Mouse (Mus musculus) ES-E14 (cell line): Measurements from ENCODE around the gene Fance. TPM values are rescaled to one million over a fixed set of nuclear protein-coding genes. Genes with fewer than 3 reads are reported as not detected.

ENCODE experiments used
- DNase-seq: peaks from one replicate; pipeline ENCODE4 v3.0.0-alpha.2; 2013; ENCODE audit warnings: low read depth, low spot score
- H3K27ac ChIP-seq: 2 replicates; pipeline ENCODE4 v1.5.1; 2012; ENCODE audit warnings: low read depth, mild to moderate bottlenecking, low read length, moderate library complexity, mixed read lengths; ENCODE audit not compliant: poor library complexity, insufficient read depth, severe bottlenecking
- H3K36me3 ChIP-seq: 2 replicates; pipeline ENCODE4 v1.6.1; 2012; ENCODE audit warnings: mild to moderate bottlenecking, low read length, moderate library complexity, mixed read lengths; ENCODE audit not compliant: control insufficient read depth, poor library complexity, insufficient read depth, severe bottlenecking
- H3K4me1 ChIP-seq, 2 experiments: fragments of 150-350 bp in 1 of 2; sonication (generic) in 1 of 2; 2 replicates each; pipeline ENCODE4 v1.6.1; 2012; ENCODE audit warnings: low read length in 2 of 2, mild to moderate bottlenecking in 1 of 2, mixed read lengths in 1 of 2; ENCODE audit not compliant: control insufficient read depth in 2 of 2, insufficient read depth in 2 of 2, poor library complexity in 1 of 2
- H3K4me3 ChIP-seq, 2 experiments: fragments of 150-350 bp in 1 of 2; sonication (generic) in 1 of 2; 2 replicates each; pipeline ENCODE4 v1.5.1; 2012; ENCODE audit warnings: low read length in 2 of 2, low read depth in 1 of 2, mild to moderate bottlenecking in 1 of 2, mixed read lengths in 1 of 2; ENCODE audit not compliant: insufficient read depth in 1 of 2, poor library complexity in 1 of 2, severe bottlenecking in 1 of 2
- H3K9ac ChIP-seq: 2 replicates; pipeline ENCODE4 v1.6.1; 2012; ENCODE audit warnings: low read depth, mild to moderate bottlenecking, low read length, mixed read lengths; ENCODE audit not compliant: poor library complexity, insufficient read depth, severe bottlenecking
- H3K9me3 ChIP-seq: fragments of 150-350 bp; sonication (generic); 2 replicates; pipeline ENCODE4 v1.6.1; 2012; ENCODE audit warnings: low read depth, mild to moderate bottlenecking, low read length; ENCODE audit not compliant: control insufficient read depth, insufficient read depth
- CHD2 ChIP-seq: IDR thresholded peaks from 2 replicates; pipeline ENCODE4 v1.6.1; 2014; ENCODE audit warnings: mild to moderate bottlenecking, low read depth, low read length, inconsistent platforms
- HCFC1 ChIP-seq: IDR thresholded peaks from 2 replicates; pipeline ENCODE4 v1.6.1; 2012; ENCODE audit warnings: low read length, inconsistent platforms, borderline replicate concordance; ENCODE audit not compliant: insufficient read depth
- MAFK ChIP-seq: IDR thresholded peaks from 2 replicates; pipeline ENCODE4 v1.6.1; 2014; ENCODE audit warnings: mild to moderate bottlenecking, low read depth, low read length, inconsistent platforms; ENCODE audit not compliant: insufficient read depth
- ZC3H11A ChIP-seq: IDR thresholded peaks from 2 replicates; pipeline ENCODE4 v1.6.1; 2012; ENCODE audit warnings: low read depth, mild to moderate bottlenecking, inconsistent platforms, low read length, borderline replicate concordance
- ZNF384 ChIP-seq: IDR thresholded peaks from 2 replicates; pipeline ENCODE4 v1.6.1; 2012; ENCODE audit warnings: low read depth, low read length, inconsistent platforms
- in situ Hi-C, 2 experiments: fragments of 600-800 bp; cut with MboI; formaldehyde crosslinking; loops; one replicate each; pipeline ENCODE4 v1.15.1; 2025; ENCODE audit warnings: low sequenced_read_pairs in 2 of 2, inconsistent platforms in 1 of 2; ENCODE audit not compliant: unreplicated experiment in 2 of 2
- total RNA-seq: library from RNA; depleted of rRNA; stranded (reverse); fragments of 300-350 nt; gene quantifications from 2 replicates; pipeline ENCODE4 v1.2.3, GENCODE M21; 2012

The Fance gene
- total RNA-seq, 1 experiment: 25.9 TPM

DNA sequence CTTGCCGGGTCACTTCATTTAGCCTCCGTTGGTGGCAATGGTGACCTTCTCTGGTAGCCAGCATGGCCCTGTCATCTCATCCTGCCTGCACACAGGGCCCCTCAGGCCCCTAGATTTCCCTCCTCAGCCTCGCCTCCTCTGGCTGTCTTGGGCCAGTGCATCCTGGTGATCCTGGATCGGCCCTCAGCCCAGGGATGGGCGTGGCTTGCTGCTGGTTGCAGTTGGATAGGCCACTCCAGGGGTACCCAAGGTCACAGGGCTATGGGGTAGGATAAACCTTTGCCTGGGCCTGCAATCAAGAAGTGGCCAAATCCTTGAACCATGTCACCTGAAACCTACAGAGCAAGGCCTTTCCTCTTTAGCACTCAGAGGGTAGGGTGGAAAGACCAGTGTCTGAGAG is 26.4 kb upstream of the Fance start:
- TF ChIP-seq HCFC1: no peak
- TF ChIP-seq MAFK: no peak
- TF ChIP-seq ZNF384: no peak
- no peak for TF ChIP-seq ZC3H11A
- no peak for TF ChIP-seq CHD2
- H3K27ac ChIP-seq: no peak overlapping the region
- no peak overlapping the region for H3K4me3 ChIP-seq
- H3K9ac ChIP-seq: no peak overlapping the region
- no peaks in the 10 kb centered on the region for H3K36me3 ChIP-seq
- peaks cover 0 to 6% of the 10 kb centered on the region in 2 experiments; a peak in 1 of 4 replicates for H3K4me1 ChIP-seq
- in situ Hi-C loops: no loop called here
- no peak for DNase-seq
- no peaks in the 10 kb centered on the region for H3K9me3 ChIP-seq

DNA sequence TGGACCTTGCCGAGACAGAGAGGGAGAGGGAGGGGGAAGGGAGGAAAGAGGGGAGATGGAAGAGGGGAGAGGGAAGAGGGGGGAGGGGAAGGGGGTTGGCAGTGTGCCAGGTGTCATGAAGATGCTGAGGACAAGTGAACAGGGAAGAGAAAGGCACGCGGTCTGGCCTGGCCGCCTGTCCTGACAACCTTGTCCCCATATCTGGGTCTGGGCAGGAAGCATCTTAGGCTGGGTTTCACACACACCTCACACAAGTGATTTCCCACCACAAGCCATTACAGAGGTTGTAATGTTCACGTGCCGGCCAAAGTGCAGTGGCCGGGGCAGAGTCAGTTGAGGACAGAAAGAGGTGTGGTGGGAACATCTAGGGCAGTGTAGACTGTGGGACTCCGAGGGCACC is 25.7 kb upstream of the Fance start:
- no peak for DNase-seq
- in situ Hi-C loops: no loop called here
- Histone ChIP-seq H3K4me1 (peaks cover 0 to 6% of the 10 kb centered on the region in 2 experiments; a peak in 1 of 4 replicates), H3K9me3 (no peaks in the 10 kb centered on the region), H3K4me3 (no peak overlapping the region), H3K27ac (no peak overlapping the region), H3K9ac (no peak overlapping the region), H3K36me3 (no peaks in the 10 kb centered on the region)
- TF ChIP-seq HCFC1 (no peak), ZC3H11A (no peak), MAFK (no peak), CHD2 (no peak), ZNF384 (no peak)

DNA sequence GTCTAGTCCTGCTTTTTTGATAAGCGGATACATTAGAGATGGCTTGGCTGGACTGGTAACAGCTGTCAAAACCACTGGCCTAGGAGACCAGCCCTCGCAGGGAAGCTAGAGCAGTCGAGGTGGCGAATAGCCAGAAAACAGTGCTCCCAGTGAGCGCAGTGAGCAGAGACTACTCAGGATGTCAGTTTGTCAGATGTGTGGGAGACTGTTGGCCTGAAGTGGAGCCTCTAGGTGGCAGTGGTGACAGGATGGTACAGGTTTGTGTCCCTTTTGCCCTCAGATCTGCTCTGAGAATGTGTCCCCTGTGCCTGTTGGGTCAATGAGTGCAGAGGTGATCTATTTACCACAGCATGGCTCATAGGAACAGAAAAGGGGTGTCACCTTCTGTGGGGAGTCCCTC is 25.3 kb upstream of the Fance start:
- Histone ChIP-seq H3K9me3 (no peaks in the 10 kb centered on the region), H3K27ac (no peak overlapping the region), H3K9ac (no peak overlapping the region), H3K36me3 (no peaks in the 10 kb centered on the region), H3K4me1 (peaks cover 0 to 6% of the 10 kb centered on the region in 2 experiments; a peak in 1 of 4 replicates), H3K4me3 (no peak overlapping the region)
- in situ Hi-C loops: no loop called here
- no peak for DNase-seq
- TF ChIP-seq ZNF384: no peak
- TF ChIP-seq MAFK: no peak
- TF ChIP-seq CHD2: no peak
- no peak for TF ChIP-seq ZC3H11A
- TF ChIP-seq HCFC1: no peak

DNA sequence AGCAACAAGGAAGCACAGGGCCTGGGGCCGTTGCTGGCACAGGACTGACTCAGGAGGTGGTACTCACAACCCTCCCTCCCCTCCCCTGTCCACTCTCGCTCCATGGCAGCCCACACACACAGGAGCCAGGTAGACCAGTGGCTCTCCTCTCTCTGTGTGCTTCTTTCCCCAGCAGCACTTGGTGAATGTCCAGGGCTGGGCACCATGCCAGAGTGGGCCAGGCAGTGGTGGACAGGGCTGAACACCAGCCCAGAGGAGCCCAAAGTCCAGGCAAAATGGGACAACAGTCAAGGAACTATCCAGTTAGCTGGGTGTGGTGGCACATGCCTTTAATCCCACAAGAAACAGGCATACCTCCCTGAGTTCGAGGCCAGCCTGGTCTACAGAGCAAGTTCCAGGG is 23.1 kb upstream of the Fance start:
- Histone ChIP-seq H3K27ac (no peak overlapping the region), H3K9ac (no peak overlapping the region), H3K36me3 (no peaks in the 10 kb centered on the region), H3K9me3 (no peaks in the 10 kb centered on the region), H3K4me3 (no peak overlapping the region), H3K4me1 (peaks cover 0 to 8% of the 10 kb centered on the region in 2 experiments; a peak in 1 of 4 replicates)
- in situ Hi-C loops: no loop called here
- no peak for TF ChIP-seq HCFC1
- TF ChIP-seq ZNF384: no peak
- no peak for TF ChIP-seq CHD2
- TF ChIP-seq ZC3H11A: no peak
- no peak for TF ChIP-seq MAFK
- DNase-seq: no peak

DNA sequence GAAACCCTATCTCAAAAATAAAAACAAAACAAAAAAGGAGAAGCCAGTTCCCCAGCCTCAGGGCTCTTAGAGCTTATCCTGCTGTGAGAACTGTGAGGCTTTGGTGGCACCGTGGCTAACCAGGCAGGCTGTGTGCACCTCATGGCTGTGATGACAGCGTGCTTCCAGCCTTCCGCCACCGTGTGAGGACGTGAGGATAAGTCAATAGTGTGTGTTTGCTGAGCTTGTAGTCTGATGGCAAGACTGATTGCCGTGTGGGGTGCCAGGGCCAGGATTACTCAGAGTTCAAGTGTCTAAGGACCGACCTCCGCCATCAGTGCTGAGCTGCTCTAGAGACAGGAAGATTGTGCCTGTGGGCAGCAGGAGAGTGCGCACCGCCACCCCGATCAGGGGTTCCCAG is 22.6 kb upstream of the Fance start:
- no peak overlapping the region for H3K4me3 ChIP-seq
- in situ Hi-C loops: no loop called here
- no peaks in the 10 kb centered on the region for H3K36me3 ChIP-seq
- peaks cover 0 to 8% of the 10 kb centered on the region in 2 experiments; a peak in 1 of 4 replicates for H3K4me1 ChIP-seq
- TF ChIP-seq HCFC1: no peak
- TF ChIP-seq CHD2: no peak
- TF ChIP-seq ZC3H11A: no peak
- TF ChIP-seq ZNF384: no peak
- no peak for TF ChIP-seq MAFK
- no peak for DNase-seq
- H3K27ac ChIP-seq: no peak overlapping the region
- no peak overlapping the region for H3K9ac ChIP-seq
- H3K9me3 ChIP-seq: no peaks in the 10 kb centered on the region
